Mouse (Mus musculus) bone marrow macrophage, adult 2 months (primary cell): Measurements from ENCODE around the gene Atxn2l. TPM values are rescaled to one million over a fixed set of nuclear protein-coding genes. Genes with fewer than 3 reads are reported as not detected.

Source experiments
- H3K27ac ChIP-seq: 2 replicates; pipeline ENCODE4 v1.5.1; 2012; ENCODE audit warnings: low read depth, low read length; ENCODE audit not compliant: insufficient read depth
- H3K4me1 ChIP-seq: 2 replicates; pipeline ENCODE4 v1.6.1; 2012; ENCODE audit warnings: low read length; ENCODE audit not compliant: control insufficient read depth, insufficient read depth
- H3K4me3 ChIP-seq: 2 replicates; pipeline ENCODE4 v1.5.1; 2012; ENCODE audit warnings: mild to moderate bottlenecking, low read length, moderate library complexity; ENCODE audit not compliant: insufficient read depth
- CTCF ChIP-seq: IDR thresholded peaks from 2 replicates; pipeline ENCODE4 v1.5.1; 2012; ENCODE audit warnings: low read depth, mild to moderate bottlenecking, low read length, moderate library complexity
- POLR2A ChIP-seq: IDR thresholded peaks from 2 replicates; pipeline ENCODE4 v1.6.1; 2012; ENCODE audit warnings: mild to moderate bottlenecking, low read depth, low read length, borderline replicate concordance
- polyA plus RNA-seq: library from polyadenylated mRNA; stranded (reverse); fragments of >200 nt; gene quantifications from 2 replicates; pipeline ENCODE4 v1.2.4, GENCODE M21; 2012; ENCODE audit not compliant: missing spikeins, insufficient read depth, insufficient read length

The Atxn2l gene
- polyA plus RNA-seq, 1 experiment = 128 TPM

GRCm38 (mm10) chr7:126443997-126444396, 59.2 kb downstream of the Atxn2l start:
- no peak for TF ChIP-seq POLR2A
- TF ChIP-seq CTCF = no peak
- no peak overlapping the region for H3K27ac ChIP-seq
- no peak overlapping the region for H3K4me3 ChIP-seq
- H3K4me1 ChIP-seq = no peaks in the 10 kb centered on the region

Other genes starting within 250 kb of the Atxn2l start
- 4.8 and 6.3 TPM in 2 replicates for gene Sbk1, start 230.8 kb downstream of the Atxn2l start, polyA plus RNA-seq
- 2.5 and 3.2 TPM in 2 replicates for gene Lat, start 133.9 kb downstream of the Atxn2l start, polyA plus RNA-seq
- gene Spns1, start 126.0 kb downstream of the Atxn2l start, polyA plus RNA-seq = 41.1 and 41.8 TPM in 2 replicates
- 9.5 and 10.3 TPM in 2 replicates for gene Nfatc2ip, start 106.7 kb downstream of the Atxn2l start, polyA plus RNA-seq
- gene Cd19, start 88.5 kb downstream of the Atxn2l start, polyA plus RNA-seq = not detected in 2 replicates
- gene Rabep2, start 74.7 kb downstream of the Atxn2l start, polyA plus RNA-seq = 25.3 and 30.6 TPM in 2 replicates
- gene Atp2a1, start 40.3 kb downstream of the Atxn2l start, polyA plus RNA-seq = 0.25 and 1.4 TPM in 2 replicates
- gene Sh2b1, start 28.0 kb downstream of the Atxn2l start, polyA plus RNA-seq = 26.1 and 27.6 TPM in 2 replicates
- 39.7 and 41.0 TPM in 2 replicates for gene Tufm, start 16.1 kb downstream of the Atxn2l start, polyA plus RNA-seq
- gene Eif3c, start 63.0 kb upstream of the Atxn2l start, polyA plus RNA-seq = 142 and 148 TPM in 2 replicates
- gene Apobr, start 81.5 kb upstream of the Atxn2l start, polyA plus RNA-seq = 83.3 and 84.3 TPM in 2 replicates
- 219 and 238 TPM in 2 replicates for gene Cln3, start 82.4 kb upstream of the Atxn2l start, polyA plus RNA-seq
- gene Il27, start 91.5 kb upstream of the Atxn2l start, polyA plus RNA-seq = 2.9 and 3.3 TPM in 2 replicates
- 34.9 and 41.2 TPM in 2 replicates for gene Nupr1, start 127.4 kb upstream of the Atxn2l start, polyA plus RNA-seq
- 28.6 and 31.7 TPM in 2 replicates for gene Sgf29, start 145.9 kb upstream of the Atxn2l start, polyA plus RNA-seq
- gene Sult1a1, start 173.0 kb upstream of the Atxn2l start, polyA plus RNA-seq = 42.3 and 56.8 TPM in 2 replicates
- gene Bola2, start 192.0 kb upstream of the Atxn2l start, polyA plus RNA-seq = 62.1 and 63.7 TPM in 2 replicates
- 8.4 and 11.6 TPM in 2 replicates for gene Slx1b, start 192.3 kb upstream of the Atxn2l start, polyA plus RNA-seq
- 622 and 668 TPM in 2 replicates for gene Coro1a, start 204.3 kb upstream of the Atxn2l start, polyA plus RNA-seq